Mouse (Mus musculus) heart, adult 2 months (tissue): ENCODE data around the gene Bcl9l.

Source experiments
- CTCF ChIP-seq: fragments of 200-600 bp; IDR thresholded peaks from 2 replicates; pipeline ENCODE4 v1.8.1; 2022; ENCODE audit warnings: antibody characterized with exemption, mild to moderate bottlenecking, moderate library complexity
- EP300 ChIP-seq: fragments of 200-500 bp; IDR thresholded peaks from 2 replicates; pipeline ENCODE4 v1.6.1; 2011; ENCODE audit warnings: low read depth, low read length, control low read depth; ENCODE audit not compliant: insufficient read depth
- POLR2A ChIP-seq: fragments of 200-500 bp; IDR thresholded peaks from 2 replicates; pipeline ENCODE4 v1.6.1; 2011; ENCODE audit warnings: mild to moderate bottlenecking, low read depth, low read length, control low read depth; ENCODE audit not compliant: insufficient read depth

DNA sequence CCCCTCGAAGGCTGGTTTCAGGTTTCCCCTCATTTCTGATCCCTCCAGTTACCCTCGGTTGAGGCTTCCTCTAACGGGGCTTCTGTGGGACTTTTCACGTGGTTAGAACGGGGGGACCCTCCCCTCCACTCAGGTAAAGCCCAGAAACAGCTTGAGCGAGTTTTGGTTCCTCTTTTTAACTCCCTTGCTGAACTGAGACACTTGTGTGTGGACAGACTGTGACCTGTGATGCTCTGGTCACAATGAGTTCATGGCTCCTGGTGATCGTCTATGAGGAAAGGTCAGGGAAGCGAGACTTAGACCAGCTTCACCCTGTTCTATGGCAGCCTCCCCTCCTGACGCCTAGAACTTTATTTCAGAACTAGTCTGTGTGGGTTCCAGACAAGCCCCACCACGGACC is 39.3 kb downstream of the Bcl9l start:
- no peak for TF ChIP-seq EP300
- no peak for TF ChIP-seq POLR2A
- no peak for TF ChIP-seq CTCF
